Mouse (Mus musculus): ENCODE data around the gene Fbxo28. TPM values are rescaled to one million over a fixed set of nuclear protein-coding genes. Genes with fewer than 3 reads are reported as not detected.
"Not testable (repeated sequence)": the region's sequence is repeated elsewhere in the genome, so short reads cannot be mapped to it uniquely, and the experiment has no call there.

Gene Fbxo28
- polyA plus RNA-seq, 1 experiment: 8.0 TPM

DNA sequence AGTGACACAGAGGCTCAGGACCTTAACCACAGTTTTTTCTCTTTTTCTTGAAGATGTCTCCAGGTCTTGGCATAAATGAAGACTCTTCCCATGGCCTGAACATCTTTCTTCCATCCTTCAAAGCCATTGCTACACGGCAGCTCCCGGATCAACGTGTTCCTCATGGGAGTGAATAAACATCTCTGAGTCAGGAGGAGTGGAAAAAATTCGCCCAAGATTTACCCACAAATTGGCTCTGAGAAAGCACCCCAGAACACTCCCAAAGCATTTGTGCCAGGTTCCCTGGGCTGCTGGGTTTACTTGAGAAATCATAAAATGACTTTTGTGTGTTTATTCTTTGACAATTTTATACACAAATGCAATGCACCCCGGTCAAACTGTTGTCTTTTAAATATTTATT, 38.5 kb downstream of the Fbxo28 start:
- no peaks in the 10 kb centered on the region for H3K4me1 ChIP-seq (ENCODE audit: control insufficient read depth, insufficient read depth, insufficient read length, low read length)
- H3K27ac ChIP-seq (ENCODE audit: insufficient read depth, low read depth, low read length): no peak overlapping the region
- no peak overlapping the region for H3K4me3 ChIP-seq (ENCODE audit: low read depth, low read length)
- 87% methylated on average over 5 of the region's 5 CpGs for WGBS
- no peaks in the 10 kb centered on the region for H3K36me3 ChIP-seq (ENCODE audit: control insufficient read depth, insufficient read depth, low read length)
- TF ChIP-seq POLR2A (IDR thresholded peaks at IDR 0.05; ENCODE audit: low read depth, low read length): no peak
- H3K27me3 ChIP-seq (ENCODE audit: control insufficient read depth, insufficient read depth, low read length): no peaks in the 10 kb centered on the region

DNA sequence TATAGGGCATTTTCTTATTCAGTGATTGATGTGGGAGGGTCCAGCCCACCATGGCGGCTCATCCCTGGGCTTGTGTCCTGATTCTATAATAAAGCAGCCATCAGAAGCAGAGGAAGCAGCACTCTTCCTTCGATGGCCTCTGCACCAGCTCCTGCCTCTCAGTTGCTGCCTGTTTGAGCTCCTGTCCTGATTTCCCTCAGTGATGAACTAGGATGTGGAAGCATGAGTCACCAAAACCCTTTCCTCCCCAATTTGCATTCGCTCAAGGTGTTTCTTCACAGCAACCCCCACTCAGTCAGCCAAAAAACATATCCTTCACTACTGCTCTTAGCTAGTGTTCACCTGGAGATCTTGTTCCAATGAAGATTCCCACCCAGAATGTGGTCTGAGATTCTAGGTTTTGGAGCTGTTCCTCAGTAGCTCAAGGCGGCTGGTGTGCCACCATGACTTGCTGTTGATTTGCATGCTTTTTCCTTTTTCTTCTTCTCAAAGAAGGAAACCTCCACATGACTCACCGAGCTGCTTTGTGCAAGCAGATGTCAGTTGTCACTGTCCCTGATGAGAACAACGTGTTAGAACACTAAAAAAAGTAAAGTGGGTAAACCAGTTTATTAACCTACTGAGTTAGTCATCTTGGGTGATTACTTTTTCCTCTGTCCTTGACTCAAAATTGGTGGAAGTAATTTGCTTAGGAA, 39.1 kb downstream of the Fbxo28 start:
- no peak overlapping the region for H3K4me3 ChIP-seq (ENCODE audit: low read depth, low read length)
- H3K27ac ChIP-seq (ENCODE audit: insufficient read depth, low read depth, low read length): no peak overlapping the region
- no peaks in the 10 kb centered on the region for H3K27me3 ChIP-seq (ENCODE audit: control insufficient read depth, insufficient read depth, low read length)
- H3K36me3 ChIP-seq (ENCODE audit: control insufficient read depth, insufficient read depth, low read length): no peaks in the 10 kb centered on the region
- WGBS: 80% methylated on average over 6 of the region's 6 CpGs
- TF ChIP-seq CTCF (IDR thresholded peaks at IDR 0.05; ENCODE audit: extremely low read depth, insufficient read length, insufficient replicate concordance, low read depth, low read length) (no peak), POLR2A (IDR thresholded peaks at IDR 0.05; ENCODE audit: low read depth, low read length) (no peak)
- H3K4me1 ChIP-seq (ENCODE audit: control insufficient read depth, insufficient read depth, insufficient read length, low read length): no peaks in the 10 kb centered on the region

DNA sequence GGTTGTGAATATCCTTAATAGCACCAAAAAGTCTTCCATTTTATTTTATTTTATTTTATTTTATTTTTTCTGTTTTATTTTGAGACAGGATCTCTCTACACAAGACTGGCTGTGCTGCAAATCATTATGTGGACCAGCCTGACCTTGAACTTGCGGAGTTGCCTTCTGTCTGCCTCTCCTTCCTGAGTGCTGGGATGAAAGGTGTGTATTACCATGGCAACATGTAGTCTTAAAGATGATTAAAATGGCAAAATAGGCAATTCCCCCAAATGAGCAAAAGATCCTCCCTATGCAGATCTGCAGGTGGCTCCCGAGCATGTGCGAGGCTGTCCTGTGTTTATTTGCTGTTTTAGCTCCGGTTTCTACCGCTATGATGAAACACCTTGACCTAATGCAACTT, 43.6 kb downstream of the Fbxo28 start:
- Histone ChIP-seq H3K27ac (ENCODE audit: insufficient read depth, low read depth, low read length) (no peak overlapping the region), H3K36me3 (ENCODE audit: control insufficient read depth, insufficient read depth, low read length) (no peaks in the 10 kb centered on the region), H3K4me1 (ENCODE audit: control insufficient read depth, insufficient read depth, insufficient read length, low read length) (no peaks in the 10 kb centered on the region), H3K27me3 (ENCODE audit: control insufficient read depth, insufficient read depth, low read length) (no peaks in the 10 kb centered on the region), H3K4me3 (ENCODE audit: low read depth, low read length) (no peak overlapping the region)
- TF ChIP-seq CTCF (IDR thresholded peaks at IDR 0.05; ENCODE audit: extremely low read depth, insufficient read length, insufficient replicate concordance, low read depth, low read length) (no peak), POLR2A (IDR thresholded peaks at IDR 0.05; ENCODE audit: low read depth, low read length) (no peak)
- 94% methylated on average over 5 of the region's 5 CpGs for WGBS

DNA sequence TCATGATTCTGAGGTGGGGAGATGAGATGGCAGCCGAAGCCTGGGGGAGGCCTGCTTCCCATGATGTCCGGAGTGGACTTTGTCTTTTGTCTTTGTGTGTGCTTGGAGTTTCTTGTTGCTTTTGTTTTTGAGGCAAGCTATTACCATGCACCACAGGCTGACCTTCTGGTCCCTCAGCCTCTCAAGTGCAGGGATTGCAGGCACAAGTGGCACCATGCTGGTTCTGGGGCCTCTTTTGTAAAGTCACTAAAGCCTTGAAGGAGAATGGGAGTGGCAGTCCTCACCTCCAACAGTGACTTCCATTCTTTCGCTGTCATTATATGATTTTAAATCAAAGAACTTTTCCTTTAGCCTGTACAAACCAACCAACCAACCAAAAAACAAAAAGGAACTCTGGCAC, 44.2 kb downstream of the Fbxo28 start:
- 93% methylated on average over 3 of the region's 3 CpGs for WGBS
- no peak overlapping the region for H3K27ac ChIP-seq (ENCODE audit: insufficient read depth, low read depth, low read length)
- no peaks in the 10 kb centered on the region for H3K27me3 ChIP-seq (ENCODE audit: control insufficient read depth, insufficient read depth, low read length)
- no peak overlapping the region for H3K4me3 ChIP-seq (ENCODE audit: low read depth, low read length)
- no peaks in the 10 kb centered on the region for H3K4me1 ChIP-seq (ENCODE audit: control insufficient read depth, insufficient read depth, insufficient read length, low read length)
- TF ChIP-seq CTCF (IDR thresholded peaks at IDR 0.05; ENCODE audit: extremely low read depth, insufficient read length, insufficient replicate concordance, low read depth, low read length): no peak
- TF ChIP-seq POLR2A (IDR thresholded peaks at IDR 0.05; ENCODE audit: low read depth, low read length): no peak
- H3K36me3 ChIP-seq (ENCODE audit: control insufficient read depth, insufficient read depth, low read length): no peaks in the 10 kb centered on the region

DNA sequence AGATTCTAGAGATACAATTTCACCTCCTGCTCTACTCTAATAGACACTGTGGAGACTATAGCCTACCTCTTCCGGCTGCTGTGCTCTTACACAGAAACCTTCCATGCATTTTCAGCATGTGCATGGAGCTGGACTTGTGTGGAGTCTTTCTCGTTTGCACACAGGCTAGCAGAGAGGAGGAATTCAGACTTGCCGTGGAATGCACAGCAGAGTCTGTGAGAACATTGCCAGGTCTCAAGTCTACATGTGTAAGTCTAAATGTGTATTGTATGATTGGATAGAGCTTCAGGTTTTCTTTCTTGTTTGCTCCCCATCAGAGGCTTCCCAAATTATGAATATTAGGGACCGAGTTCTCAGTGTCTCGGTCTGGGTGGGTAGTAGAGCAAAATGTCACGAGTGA, 44.6 kb downstream of the Fbxo28 start:
- Histone ChIP-seq H3K4me3 (ENCODE audit: low read depth, low read length) (no peak overlapping the region), H3K27me3 (ENCODE audit: control insufficient read depth, insufficient read depth, low read length) (no peaks in the 10 kb centered on the region), H3K4me1 (ENCODE audit: control insufficient read depth, insufficient read depth, insufficient read length, low read length) (no peaks in the 10 kb centered on the region), H3K36me3 (ENCODE audit: control insufficient read depth, insufficient read depth, low read length) (no peaks in the 10 kb centered on the region), H3K27ac (ENCODE audit: insufficient read depth, low read depth, low read length) (no peak overlapping the region)
- TF ChIP-seq CTCF (IDR thresholded peaks at IDR 0.05; ENCODE audit: extremely low read depth, insufficient read length, insufficient replicate concordance, low read depth, low read length) (no peak), POLR2A (IDR thresholded peaks at IDR 0.05; ENCODE audit: low read depth, low read length) (no peak)
- WGBS: 89% methylated on average over 6 of the region's 6 CpGs

DNA sequence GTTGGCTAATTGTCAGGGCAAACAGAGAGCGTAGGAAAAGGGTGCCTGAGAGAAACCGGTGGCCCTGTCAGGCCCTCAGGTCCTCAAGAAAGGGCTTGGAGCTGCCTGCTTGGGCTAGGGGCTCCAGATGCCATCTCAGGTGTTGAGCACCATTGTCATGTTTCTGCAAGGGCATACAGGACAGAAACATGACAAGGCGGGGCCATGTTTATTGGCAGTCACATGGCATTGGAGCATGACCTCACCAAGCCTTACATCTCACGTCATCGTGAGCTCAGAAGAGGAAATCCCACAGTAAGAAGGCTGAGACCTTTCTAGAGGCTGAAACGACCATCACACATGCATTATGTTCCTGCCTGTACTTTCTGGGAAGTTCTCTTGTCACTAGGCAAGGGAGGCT, 45.3 kb downstream of the Fbxo28 start:
- no peak overlapping the region for H3K27ac ChIP-seq (ENCODE audit: insufficient read depth, low read depth, low read length)
- no peak overlapping the region for H3K4me3 ChIP-seq (ENCODE audit: low read depth, low read length)
- H3K27me3 ChIP-seq (ENCODE audit: control insufficient read depth, insufficient read depth, low read length): no peaks in the 10 kb centered on the region
- no peak for TF ChIP-seq POLR2A (IDR thresholded peaks at IDR 0.05; ENCODE audit: low read depth, low read length)
- TF ChIP-seq CTCF (IDR thresholded peaks at IDR 0.05; ENCODE audit: extremely low read depth, insufficient read length, insufficient replicate concordance, low read depth, low read length): no peak
- 79% methylated on average over 6 of the region's 6 CpGs for whole genome bisulfite sequencing
- H3K4me1 ChIP-seq (ENCODE audit: control insufficient read depth, insufficient read depth, insufficient read length, low read length): no peaks in the 10 kb centered on the region
- H3K36me3 ChIP-seq (ENCODE audit: control insufficient read depth, insufficient read depth, low read length): no peaks in the 10 kb centered on the region

DNA sequence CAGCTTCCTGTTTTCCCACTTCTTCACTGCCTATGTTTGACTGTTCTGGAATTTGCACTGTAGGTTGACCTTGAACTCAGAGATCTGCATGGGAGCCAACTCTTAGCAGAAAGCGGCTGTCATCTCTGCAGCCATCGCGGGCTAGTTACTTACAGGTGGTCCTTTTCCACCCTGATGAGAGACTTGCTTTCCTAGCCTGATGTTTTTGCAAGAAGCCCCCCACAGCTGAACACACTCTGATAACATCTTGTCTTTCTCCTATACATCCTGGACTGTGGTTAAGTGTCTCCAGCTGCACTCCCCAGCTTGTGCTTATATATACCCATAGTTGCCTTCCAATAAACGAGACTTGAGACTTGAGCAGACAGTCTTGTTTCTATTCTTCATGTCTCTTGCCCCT, 49.1 kb downstream of the Fbxo28 start:
- H3K27ac ChIP-seq (ENCODE audit: insufficient read depth, low read depth, low read length): no peak overlapping the region
- TF ChIP-seq POLR2A (IDR thresholded peaks at IDR 0.05; ENCODE audit: low read depth, low read length) (no peak), CTCF (IDR thresholded peaks at IDR 0.05; ENCODE audit: extremely low read depth, insufficient read length, insufficient replicate concordance, low read depth, low read length) (no peak)
- no peaks in the 10 kb centered on the region for H3K4me1 ChIP-seq (ENCODE audit: control insufficient read depth, insufficient read depth, insufficient read length, low read length)
- 84% methylated on average over 4 of the region's 4 CpGs for WGBS
- H3K4me3 ChIP-seq (ENCODE audit: low read depth, low read length): no peak overlapping the region
- no peaks in the 10 kb centered on the region for H3K27me3 ChIP-seq (ENCODE audit: control insufficient read depth, insufficient read depth, low read length)
- no peaks in the 10 kb centered on the region for H3K36me3 ChIP-seq (ENCODE audit: control insufficient read depth, insufficient read depth, low read length)

DNA sequence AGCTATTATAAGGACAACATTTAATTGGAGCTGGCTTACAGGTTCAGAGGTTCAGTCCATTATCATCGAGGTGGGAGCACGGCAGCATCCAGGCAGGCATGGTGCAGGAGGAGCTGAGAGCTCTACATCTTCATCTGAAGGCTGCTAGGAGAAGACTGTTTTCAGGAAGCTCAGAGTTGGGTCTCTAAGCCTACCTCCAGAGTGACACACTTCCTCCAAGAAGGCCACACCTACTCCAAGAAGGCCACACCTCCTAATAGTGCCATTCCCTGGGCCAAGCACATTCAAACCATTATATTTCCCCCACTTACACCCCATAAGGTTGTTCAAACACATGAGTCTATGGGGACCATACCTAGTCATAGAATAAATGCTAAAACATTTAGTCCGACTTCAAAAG, 50.7 kb downstream of the Fbxo28 start:
- not testable (repeated sequence) for H3K36me3 ChIP-seq (ENCODE audit: control insufficient read depth, insufficient read depth, low read length); H3K27ac ChIP-seq (ENCODE audit: insufficient read depth, low read depth, low read length); H3K4me1 ChIP-seq (ENCODE audit: control insufficient read depth, insufficient read depth, insufficient read length, low read length); H3K4me3 ChIP-seq (ENCODE audit: low read depth, low read length); H3K27me3 ChIP-seq (ENCODE audit: control insufficient read depth, insufficient read depth, low read length)
- 80% methylated on average over 3 of the region's 3 CpGs for WGBS

Data from small intestine, adult 2 months (tissue).